Mouse (Mus musculus): Measurements from ENCODE around the gene Chrna4.

Gene Chrna4

GRCm38 (mm10) chr2:181043437-181043836 lies at the start of gene Chrna4:
TSS of gene Chrna4 (minus strand) at chr2:181043546.
- DNase-seq (ENCODE audit: extremely low spot score): no peak

GRCm38 (mm10) chr2:181090123-181090522 lies 46.8 kb upstream of the Chrna4 start:
- no peak for DNase-seq (ENCODE audit: extremely low spot score)

GRCm38 (mm10) chr2:181084997-181085396 lies 41.7 kb upstream of the Chrna4 start:
- DNase-seq (ENCODE audit: extremely low spot score): no peak

GRCm38 (mm10) chr2:181083945-181084344 lies 40.6 kb upstream of the Chrna4 start:
- no peak for DNase-seq (ENCODE audit: extremely low spot score)

GRCm38 (mm10) chr2:181080886-181081285 lies 37.5 kb upstream of the Chrna4 start:
- no peak for DNase-seq (ENCODE audit: extremely low spot score)

GRCm38 (mm10) chr2:181079518-181079917 lies 36.2 kb upstream of the Chrna4 start:
- no peak for DNase-seq (ENCODE audit: extremely low spot score)

- no peak for DNase-seq (ENCODE audit: extremely low spot score)
Measured at GRCm38 (mm10) chr2:181078908-181079307, 35.6 kb upstream of the Chrna4 start.

- DNase-seq (ENCODE audit: extremely low spot score): no peak
Measured at GRCm38 (mm10) chr2:181075501-181075900, 32.2 kb upstream of the Chrna4 start.

GRCm38 (mm10) chr2:181072403-181072714 lies 29.0 kb upstream of the Chrna4 start:
- no peak for DNase-seq (ENCODE audit: extremely low spot score)

GRCm38 (mm10) chr2:181071706-181072402 lies 28.5 kb upstream of the Chrna4 start:
- peak; percentile 85 for DNase-seq (ENCODE audit: extremely low spot score)

GRCm38 (mm10) chr2:181070136-181070535 lies 26.8 kb upstream of the Chrna4 start:
- no peak for DNase-seq (ENCODE audit: extremely low spot score)

GRCm38 (mm10) chr2:181068499-181068898 lies 25.2 kb upstream of the Chrna4 start:
- DNase-seq (ENCODE audit: extremely low spot score): no peak

GRCm38 (mm10) chr2:181065827-181066226 lies 22.5 kb upstream of the Chrna4 start:
- DNase-seq (ENCODE audit: extremely low spot score): no peak

- DNase-seq (ENCODE audit: extremely low spot score): peak; percentile 75
Measured at GRCm38 (mm10) chr2:181060127-181060526, 16.8 kb upstream of the Chrna4 start.

GRCm38 (mm10) chr2:181058193-181058592 lies 14.8 kb upstream of the Chrna4 start:
- no peak for DNase-seq (ENCODE audit: extremely low spot score)

GRCm38 (mm10) chr2:181057341-181057740 lies 14.0 kb upstream of the Chrna4 start:
- DNase-seq (ENCODE audit: extremely low spot score): peak; percentile 34

GRCm38 (mm10) chr2:181052171-181052570 lies 8.8 kb upstream of the Chrna4 start:
- no peak for DNase-seq (ENCODE audit: extremely low spot score)

GRCm38 (mm10) chr2:181048986-181049385 lies 5.6 kb upstream of the Chrna4 start:
- DNase-seq (ENCODE audit: extremely low spot score): no peak

GRCm38 (mm10) chr2:181048252-181048945 lies 5.1 kb upstream of the Chrna4 start:
- DNase-seq (ENCODE audit: extremely low spot score): no peak

GRCm38 (mm10) chr2:181044001-181044400 lies 655 bp upstream of the Chrna4 start:
- DNase-seq (ENCODE audit: extremely low spot score): peak; percentile 47

- no peak for DNase-seq (ENCODE audit: extremely low spot score)
Measured at GRCm38 (mm10) chr2:181042376-181042775, 970 bp downstream of the Chrna4 start.

- no peak for DNase-seq (ENCODE audit: extremely low spot score)
Measured at GRCm38 (mm10) chr2:181041941-181042340, 1.4 kb downstream of the Chrna4 start.

- DNase-seq (ENCODE audit: extremely low spot score): no peak
Measured at GRCm38 (mm10) chr2:181039356-181039680, 4.0 kb downstream of the Chrna4 start.

Measured in embryo, embryonic 9.5 days (tissue).